Mouse (Mus musculus): ENCODE measurements around the gene Arih1.

- no peak for TF ChIP-seq CTCF (IDR thresholded peaks at IDR 0.05; ENCODE audit: low read depth)
- no peak for TF ChIP-seq EP300 (IDR thresholded peaks at IDR 0.05; ENCODE audit: low read depth)
These were observed 54.8 kb downstream of the Arih1 start for GRCm38 (mm10) chr9:59431626-59432025.
